Mouse (Mus musculus): ENCODE results near the gene Mybph. TPM values are rescaled to one million over a fixed set of nuclear protein-coding genes. Genes with fewer than 3 reads are reported as not detected.
A peak's percentile ranks its signal among the peaks of the same experiment; 100 is the strongest.

Gene Mybph
- polyA plus RNA-seq, 1 experiment from 2014 or later: not detected

GRCm38 (mm10) chr1:134154121-134154520 is 39.1 kb upstream of the Mybph start:
- Histone ChIP-seq H3K9ac (ENCODE audit: low read depth, low read length) (no peak overlapping the region), H3K27ac (ENCODE audit: low read depth, low read length) (no peak overlapping the region), H3K27me3 (replicated peaks; ENCODE audit: control insufficient read depth, insufficient read depth, low read length) (no peaks in the 10 kb centered on the region), H3K4me3 (ENCODE audit: low read depth, low read length) (no peak overlapping the region), H3K36me3 (ENCODE audit: control insufficient read depth, insufficient read depth) (no peaks in the 10 kb centered on the region), H3K4me1 (replicated peaks; ENCODE audit: control insufficient read depth, insufficient read depth, low read length) (no peaks in the 10 kb centered on the region), H3K9me3 (ENCODE audit: control insufficient read depth) (no peaks in the 10 kb centered on the region), H3K4me2 (replicated peaks; ENCODE audit: low read depth) (no peak overlapping the region)
- WGBS: 86% methylated on average over 3 of the region's 3 CpGs
- no peak for TF ChIP-seq CTCF (IDR thresholded peaks at IDR 0.05; ENCODE audit: low read depth)
- ATAC-seq: peak; percentile 15; the same call in 1 of the 2 replicates

DNA sequence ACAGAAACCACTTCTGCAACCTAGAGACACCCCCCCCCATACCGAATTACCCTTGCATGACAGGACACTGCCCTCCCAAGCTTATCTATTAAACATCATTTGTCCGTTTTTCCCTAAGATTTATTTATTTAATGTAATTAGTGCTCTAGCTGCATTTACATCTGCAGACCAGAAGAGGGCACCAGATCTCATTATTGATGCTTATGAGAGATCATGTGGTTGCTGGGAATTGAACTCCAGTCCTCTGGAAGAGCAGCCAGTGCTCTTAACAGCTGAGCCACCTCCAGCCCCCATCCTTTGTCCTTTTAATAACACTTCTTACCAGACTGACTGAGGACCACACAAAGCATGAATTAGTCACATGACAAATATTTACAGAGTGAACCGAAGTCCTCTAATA is 38.6 kb upstream of the Mybph start:
- WGBS: 47% methylated on average over 3 of the region's 3 CpGs
- TF ChIP-seq CTCF (IDR thresholded peaks at IDR 0.05; ENCODE audit: low read depth): peak; percentile 62
- no peak for ATAC-seq
- Histone ChIP-seq H3K9ac (ENCODE audit: low read depth, low read length) (no peak overlapping the region), H3K4me3 (ENCODE audit: low read depth, low read length) (no peak overlapping the region), H3K27me3 (replicated peaks; ENCODE audit: control insufficient read depth, insufficient read depth, low read length) (no peaks in the 10 kb centered on the region), H3K9me3 (ENCODE audit: control insufficient read depth) (no peaks in the 10 kb centered on the region), H3K27ac (ENCODE audit: low read depth, low read length) (no peak overlapping the region), H3K36me3 (ENCODE audit: control insufficient read depth, insufficient read depth) (no peaks in the 10 kb centered on the region), H3K4me2 (replicated peaks; ENCODE audit: low read depth) (no peak overlapping the region), H3K4me1 (replicated peaks; ENCODE audit: control insufficient read depth, insufficient read depth, low read length) (no peaks in the 10 kb centered on the region)

GRCm38 (mm10) chr1:134160404-134160803 is 32.8 kb upstream of the Mybph start:
- no peaks in the 10 kb centered on the region for H3K4me1 ChIP-seq (replicated peaks; ENCODE audit: control insufficient read depth, insufficient read depth, low read length)
- H3K9ac ChIP-seq (ENCODE audit: low read depth, low read length): no peak overlapping the region
- WGBS: 82% methylated on average over 3 of the region's 3 CpGs
- no peak overlapping the region for H3K4me3 ChIP-seq (ENCODE audit: low read depth, low read length)
- ATAC-seq: no peak
- TF ChIP-seq CTCF (IDR thresholded peaks at IDR 0.05; ENCODE audit: low read depth): no peak
- no peaks in the 10 kb centered on the region for H3K9me3 ChIP-seq (ENCODE audit: control insufficient read depth)
- H3K36me3 ChIP-seq (ENCODE audit: control insufficient read depth, insufficient read depth): no peaks in the 10 kb centered on the region
- H3K4me2 ChIP-seq (replicated peaks; ENCODE audit: low read depth): no peak overlapping the region
- H3K27me3 ChIP-seq (replicated peaks; ENCODE audit: control insufficient read depth, insufficient read depth, low read length): no peaks in the 10 kb centered on the region
- H3K27ac ChIP-seq (ENCODE audit: low read depth, low read length): no peak overlapping the region

GRCm38 (mm10) chr1:134161399-134161798 is 31.8 kb upstream of the Mybph start:
- 79% methylated on average over 6 of the region's 6 CpGs for WGBS
- no peaks in the 10 kb centered on the region for H3K27me3 ChIP-seq (replicated peaks; ENCODE audit: control insufficient read depth, insufficient read depth, low read length)
- H3K4me1 ChIP-seq (replicated peaks; ENCODE audit: control insufficient read depth, insufficient read depth, low read length): no peaks in the 10 kb centered on the region
- H3K9me3 ChIP-seq (ENCODE audit: control insufficient read depth): no peaks in the 10 kb centered on the region
- ATAC-seq: no peak
- no peak for TF ChIP-seq CTCF (IDR thresholded peaks at IDR 0.05; ENCODE audit: low read depth)
- no peaks in the 10 kb centered on the region for H3K36me3 ChIP-seq (ENCODE audit: control insufficient read depth, insufficient read depth)
- no peak overlapping the region for H3K4me2 ChIP-seq (replicated peaks; ENCODE audit: low read depth)
- H3K4me3 ChIP-seq (ENCODE audit: low read depth, low read length): no peak overlapping the region
- H3K9ac ChIP-seq (ENCODE audit: low read depth, low read length): no peak overlapping the region
- no peak overlapping the region for H3K27ac ChIP-seq (ENCODE audit: low read depth, low read length)

DNA sequence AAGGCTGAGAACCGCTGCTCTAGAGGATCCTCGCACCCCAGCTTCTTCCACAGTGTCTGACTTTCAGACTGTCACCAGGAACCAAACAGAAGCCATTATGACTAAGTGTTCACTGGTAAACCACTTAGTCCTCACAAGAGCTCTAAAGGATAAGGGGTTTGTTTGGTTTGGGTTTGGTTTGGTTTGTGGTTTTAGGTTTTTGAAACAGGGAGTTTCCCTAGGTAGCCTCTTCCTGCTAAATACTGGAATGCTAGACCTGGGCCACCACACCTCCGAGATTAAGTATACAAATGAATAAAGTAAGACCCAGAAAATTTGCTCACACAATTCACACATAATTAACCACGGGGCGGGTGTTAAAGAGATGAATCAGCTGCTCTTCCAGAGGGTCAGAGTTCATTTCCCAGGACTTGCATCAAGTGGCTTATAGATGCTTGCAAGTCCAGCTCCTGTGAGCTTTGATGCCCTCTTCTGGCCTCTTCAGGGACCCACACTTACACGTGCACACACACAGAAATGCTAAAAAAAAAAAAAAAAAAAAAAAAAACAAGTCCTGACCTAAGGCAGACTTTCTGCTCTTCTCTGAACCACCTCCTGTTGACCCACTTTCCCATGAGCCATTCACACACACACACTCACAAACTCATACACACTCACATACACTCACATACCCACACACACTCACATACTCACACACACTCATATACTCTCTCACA is 30.6 kb upstream of the Mybph start:
- 0 out of 2 replicates have a peak, but pooled peaks have one; percentile 12 for TF ChIP-seq CTCF (IDR thresholded peaks at IDR 0.05; ENCODE audit: low read depth)
- no peaks in the 10 kb centered on the region for H3K9me3 ChIP-seq (ENCODE audit: control insufficient read depth)
- no peak overlapping the region for H3K27ac ChIP-seq (ENCODE audit: low read depth, low read length)
- H3K36me3 ChIP-seq (ENCODE audit: control insufficient read depth, insufficient read depth): no peaks in the 10 kb centered on the region
- WGBS: 84% methylated on average over 6 of the region's 6 CpGs
- no peaks in the 10 kb centered on the region for H3K27me3 ChIP-seq (replicated peaks; ENCODE audit: control insufficient read depth, insufficient read depth, low read length)
- H3K4me2 ChIP-seq (replicated peaks; ENCODE audit: low read depth): no peak overlapping the region
- H3K9ac ChIP-seq (ENCODE audit: low read depth, low read length): no peak overlapping the region
- no peak for ATAC-seq
- no peaks in the 10 kb centered on the region for H3K4me1 ChIP-seq (replicated peaks; ENCODE audit: control insufficient read depth, insufficient read depth, low read length)
- no peak overlapping the region for H3K4me3 ChIP-seq (ENCODE audit: low read depth, low read length)

DNA sequence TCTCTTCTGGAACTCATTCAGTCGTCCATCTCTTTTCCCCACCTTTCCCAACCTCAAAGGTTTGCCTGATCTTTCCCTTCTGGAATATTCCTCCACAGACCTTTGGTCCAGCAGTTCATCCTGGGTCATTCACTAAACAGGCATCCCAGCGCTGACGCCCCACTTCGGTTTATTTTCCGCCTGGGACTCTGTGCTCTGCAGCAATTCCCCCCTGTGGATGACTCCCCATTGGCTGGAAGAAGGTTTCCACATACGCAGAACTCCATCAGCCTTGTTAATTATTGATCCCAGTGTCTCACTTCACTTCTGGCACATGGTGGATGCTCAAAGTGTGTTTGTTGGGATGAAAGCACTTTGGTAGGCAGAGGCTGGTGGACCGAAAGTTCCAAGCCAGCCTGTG is 29.8 kb upstream of the Mybph start:
- WGBS: 49% methylated on average over 7 of the region's 7 CpGs

More for the DNA sequence above, 29.8 kb upstream of the Mybph start:
- Histone ChIP-seq H3K4me1 (replicated peaks; ENCODE audit: control insufficient read depth, insufficient read depth, low read length) (no peaks in the 10 kb centered on the region), H3K36me3 (ENCODE audit: control insufficient read depth, insufficient read depth) (no peaks in the 10 kb centered on the region), H3K27me3 (replicated peaks; ENCODE audit: control insufficient read depth, insufficient read depth, low read length) (no peaks in the 10 kb centered on the region), H3K27ac (ENCODE audit: low read depth, low read length) (no peak overlapping the region), H3K4me2 (replicated peaks; ENCODE audit: low read depth) (no peak overlapping the region), H3K9me3 (ENCODE audit: control insufficient read depth) (no peaks in the 10 kb centered on the region), H3K4me3 (ENCODE audit: low read depth, low read length) (no peak overlapping the region), H3K9ac (ENCODE audit: low read depth, low read length) (no peak overlapping the region)
- TF ChIP-seq CTCF (IDR thresholded peaks at IDR 0.05; ENCODE audit: low read depth): no peak
- ATAC-seq: 0 out of 2 replicates have a peak, but pooled peaks have one; percentile 43

Data from intestine, postnatal 0 days (tissue).